Mouse (Mus musculus) embryonic fibroblast, embryonic 13.5 days (primary cell): ENCODE measurements around the gene Sbf1.

ENCODE experiments used
- CTCF ChIP-seq: IDR thresholded peaks from 2 replicates; pipeline ENCODE4 v1.5.1; 2011; ENCODE audit warnings: mild to moderate bottlenecking, control low read depth, low read length, moderate library complexity, borderline replicate concordance; ENCODE audit not compliant: insufficient read depth
- POLR2A ChIP-seq: IDR thresholded peaks from 2 replicates; pipeline ENCODE4 v1.6.1; 2011; ENCODE audit warnings: low read depth, mild to moderate bottlenecking, control low read depth, low read length, moderate library complexity

GRCm38 (mm10) chr15:89315190-89315731 is at the start of gene Sbf1:
- TF ChIP-seq CTCF = no peak
- TF ChIP-seq POLR2A = peak; percentile 78
